Mouse (Mus musculus): ENCODE data around the gene Cyp2d10. TPM values are rescaled to one million over a fixed set of nuclear protein-coding genes. Genes with fewer than 3 reads are reported as not detected.
"Not testable (repeated sequence)": the region's sequence is repeated elsewhere in the genome, so short reads cannot be mapped to it uniquely, and the experiment has no call there.

Cyp2d10 gene
- total RNA-seq, 2 experiments from 2014 or later, result not detected

- ATAC-seq (replicated peaks; ENCODE audit: poor library complexity, severe bottlenecking), result not testable (repeated sequence)
Observed at GRCm38 (mm10) chr15:82363801-82364200, 43.2 kb downstream of the Cyp2d10 start.

GRCm38 (mm10) chr15:82362234-82362633, 44.8 kb downstream of the Cyp2d10 start:
- ATAC-seq (replicated peaks; ENCODE audit: poor library complexity, severe bottlenecking), result no peak

- peak; percentile 94 for ATAC-seq (replicated peaks; ENCODE audit: poor library complexity, severe bottlenecking)
Observed at GRCm38 (mm10) chr15:82361459-82362018, 45.5 kb downstream of the Cyp2d10 start.

- no peak for ATAC-seq (replicated peaks; ENCODE audit: poor library complexity, severe bottlenecking)
Observed at GRCm38 (mm10) chr15:82358431-82359260, 48.3 kb downstream of the Cyp2d10 start.

GRCm38 (mm10) chr15:82354126-82354945, 52.7 kb downstream of the Cyp2d10 start, which contains the start of gene Ndufa6:
Gene Ndufa6 (minus strand): TSS chr15:82354322.
- peak; percentile 94 for ATAC-seq (replicated peaks; ENCODE audit: poor library complexity, severe bottlenecking)

- peak; percentile 29 for ATAC-seq (replicated peaks; ENCODE audit: poor library complexity, severe bottlenecking)
Observed at GRCm38 (mm10) chr15:82353745-82354113, 53.3 kb downstream of the Cyp2d10 start.

- ATAC-seq (replicated peaks; ENCODE audit: poor library complexity, severe bottlenecking), result no peak
Observed at GRCm38 (mm10) chr15:82353078-82353744, 53.8 kb downstream of the Cyp2d10 start.

Other genes with a start within 250 kb of the Cyp2d10 start
- not detected in 2 replicates for gene Shisa8, start 194.4 kb downstream of the Cyp2d10 start, total RNA-seq (2014; fragmentation: Nextera tagmentation)
- gene Shisa8, start 194.4 kb downstream of the Cyp2d10 start, total RNA-seq (2017), result not detected in 2 replicates
- gene Tnfrsf13c, start 182.8 kb downstream of the Cyp2d10 start, total RNA-seq (2014; fragmentation: Nextera tagmentation), result 0.49 TPM in 1 of 2 replicates, not detected in the other
- gene Tnfrsf13c, start 182.8 kb downstream of the Cyp2d10 start, total RNA-seq (2017), result 0.46 TPM in 1 of 2 replicates, not detected in the other
- gene Cenpm, start 162.4 kb downstream of the Cyp2d10 start, total RNA-seq (2014; fragmentation: Nextera tagmentation), result 15.1 and 39.8 TPM in 2 replicates
- gene Cenpm, start 162.4 kb downstream of the Cyp2d10 start, total RNA-seq (2017), result 21.9 and 22.0 TPM in 2 replicates
- not detected in 2 replicates for gene 1500009C09Rik, start 154.8 kb downstream of the Cyp2d10 start, total RNA-seq (2014; fragmentation: Nextera tagmentation)
- not detected in 2 replicates for gene 1500009C09Rik, start 154.8 kb downstream of the Cyp2d10 start, total RNA-seq (2017)
- gene Sept3, start 132.3 kb downstream of the Cyp2d10 start, total RNA-seq (2014; fragmentation: Nextera tagmentation), result 0.28 and 1.1 TPM in 2 replicates
- gene Sept3, start 132.3 kb downstream of the Cyp2d10 start, total RNA-seq (2017), result 0.13 and 0.67 TPM in 2 replicates
- 0.52 TPM in 1 of 2 replicates, not detected in the other for gene Wbp2nl, start 108.2 kb downstream of the Cyp2d10 start, total RNA-seq (2014; fragmentation: Nextera tagmentation)
- not detected in 2 replicates for gene Wbp2nl, start 108.2 kb downstream of the Cyp2d10 start, total RNA-seq (2017)
- 45.0 and 63.1 TPM in 2 replicates for gene Naga, start 68.3 kb downstream of the Cyp2d10 start, total RNA-seq (2014; fragmentation: Nextera tagmentation)
- 34.0 and 50.4 TPM in 2 replicates for gene Naga, start 68.3 kb downstream of the Cyp2d10 start, total RNA-seq (2017)
- 2.7 and 5.4 TPM in 2 replicates for gene Pheta2, start 68.3 kb downstream of the Cyp2d10 start, total RNA-seq (2014; fragmentation: Nextera tagmentation)
- 1.9 and 4.1 TPM in 2 replicates for gene Pheta2, start 68.3 kb downstream of the Cyp2d10 start, total RNA-seq (2017)
- gene Smdt1, start 68.2 kb downstream of the Cyp2d10 start, total RNA-seq (2014; fragmentation: Nextera tagmentation), result 192 and 201 TPM in 2 replicates
- gene Smdt1, start 68.2 kb downstream of the Cyp2d10 start, total RNA-seq (2017), result 84.4 and 94.6 TPM in 2 replicates
- gene Ndufa6, start 52.9 kb downstream of the Cyp2d10 start, total RNA-seq (2014; fragmentation: Nextera tagmentation), result 266 and 267 TPM in 2 replicates
- 173 and 202 TPM in 2 replicates for gene Ndufa6, start 52.9 kb downstream of the Cyp2d10 start, total RNA-seq (2017)
- 0.54 TPM in 1 of 2 replicates, not detected in the other for gene Cyp2d22, start 26.9 kb downstream of the Cyp2d10 start, total RNA-seq (2014; fragmentation: Nextera tagmentation)
- not detected in 2 replicates for gene Cyp2d22, start 26.9 kb downstream of the Cyp2d10 start, total RNA-seq (2017)
- not detected in 2 replicates for gene Cyp2d11, start 13.2 kb downstream of the Cyp2d10 start, total RNA-seq (2014; fragmentation: Nextera tagmentation)
- gene Cyp2d11, start 13.2 kb downstream of the Cyp2d10 start, total RNA-seq (2017), result not detected in 2 replicates
- not detected in 2 replicates for gene Cyp2d9, start 26.2 kb upstream of the Cyp2d10 start, total RNA-seq (2014; fragmentation: Nextera tagmentation)
- not detected in 2 replicates for gene Cyp2d9, start 26.2 kb upstream of the Cyp2d10 start, total RNA-seq (2017)
- gene Cyp2d12, start 147.9 kb upstream of the Cyp2d10 start, total RNA-seq (2014; fragmentation: Nextera tagmentation), result not detected in 2 replicates
- gene Cyp2d12, start 147.9 kb upstream of the Cyp2d10 start, total RNA-seq (2017), result not detected in 2 replicates
- not detected in 2 replicates for gene Cyp2d34, start 213.8 kb upstream of the Cyp2d10 start, total RNA-seq (2014; fragmentation: Nextera tagmentation)
- not detected in 2 replicates for gene Cyp2d34, start 213.8 kb upstream of the Cyp2d10 start, total RNA-seq (2017)

All from granulocyte monocyte progenitor cell, adult 5-6 weeks (primary cell).